Mouse (Mus musculus): ENCODE measurements around the gene Cep131.

DNA sequence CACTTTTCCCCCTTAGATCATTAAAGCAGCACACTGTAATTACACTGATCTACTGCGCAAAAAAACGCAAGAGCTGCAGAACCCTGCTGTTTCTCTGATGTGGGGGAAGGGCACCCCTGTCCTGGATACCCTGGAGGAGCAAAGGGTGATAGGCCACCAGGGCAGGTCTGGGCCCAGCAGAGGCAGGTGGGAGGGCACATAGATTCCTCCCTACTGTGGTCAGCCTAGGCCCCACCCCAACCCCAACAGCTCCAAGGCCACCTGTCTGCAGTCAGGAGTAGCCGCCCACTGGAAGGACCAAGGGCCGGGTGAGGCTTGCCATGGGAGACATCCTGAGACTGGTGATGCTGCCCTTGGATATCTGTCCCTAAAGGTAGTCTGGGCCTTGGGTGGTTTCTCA, 41.3 kb downstream of the Cep131 start:
- TF ChIP-seq CTCF (IDR thresholded peaks at IDR 0.05; ENCODE audit: low read depth), result no peak
- TF ChIP-seq EP300 (IDR thresholded peaks at IDR 0.05; ENCODE audit: low read depth), result no peak

Data from liver, embryonic 14.5 days (tissue).